Mouse (Mus musculus) thymus, adult 2 months (tissue): ENCODE measurements around the gene Gm11563.

Source experiments
- CTCF ChIP-seq: fragments of 200-500 bp; IDR thresholded peaks from 2 replicates; pipeline ENCODE4 v1.5.1; 2012; ENCODE audit warnings: mild to moderate bottlenecking, control low read depth, low read length, moderate library complexity, borderline replicate concordance; ENCODE audit not compliant: control insufficient read depth, poor library complexity, insufficient read depth; ENCODE audit errors: extremely low read depth
- POLR2A ChIP-seq: fragments of 200-500 bp; IDR thresholded peaks from 2 replicates; pipeline ENCODE4 v1.6.1; 2012; ENCODE audit warnings: mild to moderate bottlenecking, low read length, control low read depth, moderate library complexity; ENCODE audit not compliant: control insufficient read depth, poor library complexity, insufficient read depth; ENCODE audit errors: extremely low read depth

DNA sequence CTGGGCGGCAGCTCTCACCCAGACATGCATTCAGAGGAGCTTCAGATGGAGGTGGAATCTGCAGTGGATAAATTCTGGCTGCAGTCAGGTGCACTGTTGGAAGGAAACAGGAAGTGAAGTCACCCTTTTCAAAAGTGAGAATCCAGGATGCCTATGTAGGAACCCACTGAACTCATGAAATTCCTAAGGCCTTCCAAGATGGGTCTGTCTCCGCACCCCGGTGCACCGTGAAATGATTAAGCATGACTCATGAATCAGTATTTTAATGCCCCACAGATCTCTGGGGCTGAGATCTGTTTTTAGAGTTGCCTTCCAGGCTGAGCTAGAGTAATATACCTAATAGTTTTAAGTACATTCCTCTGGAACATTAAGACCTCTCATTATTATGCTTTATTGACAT, 496 bp upstream of the Gm11563 start:
- TF ChIP-seq CTCF (no peak), POLR2A (no peak)
